Mouse (Mus musculus): ENCODE results near the gene Sh2b3. TPM values are rescaled to one million over a fixed set of nuclear protein-coding genes. Genes with fewer than 3 reads are reported as not detected.
A peak's percentile ranks its signal among the peaks of the same experiment; 100 is the strongest.
"Not testable (repeated sequence)": the region's sequence is repeated elsewhere in the genome, so short reads cannot be mapped to it uniquely, and the experiment has no call there.

The Sh2b3 gene
- 31.5 and 32.8 TPM in 2 replicates for total RNA-seq (2014; fragmentation: Nextera tagmentation)
- total RNA-seq (2017) = 11.9 and 12.5 TPM in 2 replicates

- ATAC-seq (replicated peaks; ENCODE audit: poor library complexity, severe bottlenecking) = no peak
Measured at GRCm38 (mm10) chr5:121837441-121838340, at the start of gene Sh2b3. Gene Sh2b3 (minus strand): TSS chr5:121837646.

- no peak for ATAC-seq (replicated peaks; ENCODE audit: poor library complexity, severe bottlenecking)
Measured at GRCm38 (mm10) chr5:121883356-121883755, 45.9 kb upstream of the Sh2b3 start.

- peak; percentile 58 for ATAC-seq (replicated peaks; ENCODE audit: poor library complexity, severe bottlenecking)
Measured at GRCm38 (mm10) chr5:121879211-121879610, 41.8 kb upstream of the Sh2b3 start.

- no peak for ATAC-seq (replicated peaks; ENCODE audit: poor library complexity, severe bottlenecking)
Measured at GRCm38 (mm10) chr5:121878703-121879102, 41.3 kb upstream of the Sh2b3 start.

- ATAC-seq (replicated peaks; ENCODE audit: poor library complexity, severe bottlenecking) = no peak
Measured at GRCm38 (mm10) chr5:121876901-121877300, 39.5 kb upstream of the Sh2b3 start.

- ATAC-seq (replicated peaks; ENCODE audit: poor library complexity, severe bottlenecking) = no peak
Measured at GRCm38 (mm10) chr5:121875041-121875440, 37.6 kb upstream of the Sh2b3 start.

GRCm38 (mm10) chr5:121872158-121872557, 34.7 kb upstream of the Sh2b3 start:
- ATAC-seq (replicated peaks; ENCODE audit: poor library complexity, severe bottlenecking) = peak; percentile 68

- no peak for ATAC-seq (replicated peaks; ENCODE audit: poor library complexity, severe bottlenecking)
Measured at GRCm38 (mm10) chr5:121871515-121872030, 34.1 kb upstream of the Sh2b3 start.

- no peak for ATAC-seq (replicated peaks; ENCODE audit: poor library complexity, severe bottlenecking)
Measured at GRCm38 (mm10) chr5:121870832-121871231, 33.4 kb upstream of the Sh2b3 start.

- no peak for ATAC-seq (replicated peaks; ENCODE audit: poor library complexity, severe bottlenecking)
Measured at GRCm38 (mm10) chr5:121867963-121868362, 30.5 kb upstream of the Sh2b3 start.

GRCm38 (mm10) chr5:121864330-121864729, 26.9 kb upstream of the Sh2b3 start:
- no peak for ATAC-seq (replicated peaks; ENCODE audit: poor library complexity, severe bottlenecking)

GRCm38 (mm10) chr5:121861964-121862363, 24.5 kb upstream of the Sh2b3 start:
- ATAC-seq (replicated peaks; ENCODE audit: poor library complexity, severe bottlenecking) = no peak

GRCm38 (mm10) chr5:121858427-121858826, 21.0 kb upstream of the Sh2b3 start:
- ATAC-seq (replicated peaks; ENCODE audit: poor library complexity, severe bottlenecking) = no peak

- no peak for ATAC-seq (replicated peaks; ENCODE audit: poor library complexity, severe bottlenecking)
Measured at GRCm38 (mm10) chr5:121856740-121857139, 19.3 kb upstream of the Sh2b3 start.

- no peak for ATAC-seq (replicated peaks; ENCODE audit: poor library complexity, severe bottlenecking)
Measured at GRCm38 (mm10) chr5:121854768-121855167, 17.3 kb upstream of the Sh2b3 start.

GRCm38 (mm10) chr5:121853368-121854051, 16.1 kb upstream of the Sh2b3 start:
- no peak for ATAC-seq (replicated peaks; ENCODE audit: poor library complexity, severe bottlenecking)

- ATAC-seq (replicated peaks; ENCODE audit: poor library complexity, severe bottlenecking) = no peak
Measured at GRCm38 (mm10) chr5:121849478-121850349, 12.3 kb upstream of the Sh2b3 start.

GRCm38 (mm10) chr5:121848743-121849142, 11.3 kb upstream of the Sh2b3 start, which contains the start of gene Pheta1:
Gene Pheta1 (plus strand): TSS chr5:121848984.
- ATAC-seq (replicated peaks; ENCODE audit: poor library complexity, severe bottlenecking) = peak; percentile 73

- peak; percentile 29 for ATAC-seq (replicated peaks; ENCODE audit: poor library complexity, severe bottlenecking)
Measured at GRCm38 (mm10) chr5:121848035-121848519, 10.6 kb upstream of the Sh2b3 start.

GRCm38 (mm10) chr5:121847269-121847668, 9.8 kb upstream of the Sh2b3 start:
- not testable (repeated sequence) for ATAC-seq (replicated peaks; ENCODE audit: poor library complexity, severe bottlenecking)

Data from granulocyte monocyte progenitor cell, adult 5-6 weeks (primary cell).